Mouse (Mus musculus) spleen, adult 2 months (tissue): Measurements from ENCODE around the gene Slc9a4. TPM values are rescaled to one million over a fixed set of nuclear protein-coding genes. Genes with fewer than 3 reads are reported as not detected.

Experiments used
- DNase-seq, 2 experiments: peaks; one replicate each; pipeline versions ENCODE4 v3.0.0 to v3.0.0-alpha.2; 2012 to 2021; ENCODE audit warnings: low spot score in 2 of 2, low read depth in 1 of 2
- H3K27ac ChIP-seq: fragments of 200-500 bp; 2 replicates; pipeline ENCODE4 v1.5.1; 2012; ENCODE audit warnings: low read length, inconsistent platforms; ENCODE audit not compliant: insufficient read depth
- H3K27me3 ChIP-seq: fragments of 200-500 bp; 2 replicates; pipeline ENCODE4 v1.6.1; 2012; ENCODE audit warnings: mild to moderate bottlenecking, moderate library complexity, low read length, inconsistent platforms; ENCODE audit not compliant: control insufficient read depth, insufficient read depth
- H3K36me3 ChIP-seq: fragments of 200-500 bp; 2 replicates; pipeline ENCODE4 v1.6.1; 2012; ENCODE audit warnings: mild to moderate bottlenecking, low read length, inconsistent platforms; ENCODE audit not compliant: control insufficient read depth, insufficient read depth
- H3K4me1 ChIP-seq: fragments of 200-500 bp; 2 replicates; pipeline ENCODE4 v1.6.1; 2011; ENCODE audit warnings: inconsistent platforms; ENCODE audit not compliant: control insufficient read depth, insufficient read depth, insufficient read length
- H3K4me3 ChIP-seq: fragments of 200-500 bp; 2 replicates; pipeline ENCODE4 v1.5.1; 2011; ENCODE audit warnings: mild to moderate bottlenecking, inconsistent platforms; ENCODE audit not compliant: insufficient read depth, insufficient read length; ENCODE audit errors: extremely low read depth
- CTCF ChIP-seq: fragments of 200-500 bp; IDR thresholded peaks from 2 replicates; pipeline ENCODE4 v1.5.1; 2011; ENCODE audit warnings: mild to moderate bottlenecking, inconsistent platforms; ENCODE audit not compliant: insufficient read depth, insufficient read length, insufficient replicate concordance; ENCODE audit errors: extremely low read depth
- POLR2A ChIP-seq: fragments of 200-500 bp; IDR thresholded peaks from 2 replicates; pipeline ENCODE4 v1.6.1; 2011; ENCODE audit warnings: low read depth, low read length, inconsistent platforms
- WGBS: fragments of 180-500 bp; shearing (Covaris S2); methylation state at CpG from one replicate; pipeline ENCODE4 v1.1.7; 2018; 5-methylcytosine and 5-hydroxymethylcytosine counted together
- polyA plus RNA-seq: library from polyadenylated mRNA; depleted of rRNA; stranded (reverse); fragments of >200 nt; gene quantifications from 2 replicates; pipeline ENCODE4 v1.2.3, GENCODE M21; 2012

Gene Slc9a4
- polyA plus RNA-seq, 1 experiment: 0.05 TPM

DNA sequence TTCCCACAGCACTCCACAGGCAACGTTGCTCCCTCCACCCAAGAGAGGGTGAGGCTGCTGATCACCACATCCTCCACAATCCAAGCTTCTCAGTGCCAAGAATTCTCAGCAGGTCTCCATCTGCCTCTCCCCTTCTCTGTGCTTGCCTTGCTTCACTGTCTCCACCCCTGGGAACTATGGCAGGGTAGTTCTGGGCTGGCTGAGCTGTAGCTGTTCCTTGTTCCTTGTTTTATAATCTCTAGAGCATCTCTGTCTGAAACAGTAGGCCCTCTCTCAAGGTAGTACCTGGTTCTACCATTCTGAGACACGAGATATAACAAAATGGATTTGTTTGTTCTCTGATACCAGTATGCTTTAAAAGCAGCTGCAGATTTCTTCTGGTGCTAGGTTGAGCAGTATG is 68.4 kb downstream of the Slc9a4 start:
- H3K4me3 ChIP-seq: no peak overlapping the region
- no peak for TF ChIP-seq POLR2A
- TF ChIP-seq CTCF: no peak
- no peaks in the 10 kb centered on the region for H3K27me3 ChIP-seq
- DNase-seq: no peak
- H3K27ac ChIP-seq: no peak overlapping the region
- no peaks in the 10 kb centered on the region for H3K4me1 ChIP-seq
- 69% methylated on average over 2 of the region's 2 CpGs for WGBS
- no peaks in the 10 kb centered on the region for H3K36me3 ChIP-seq

DNA sequence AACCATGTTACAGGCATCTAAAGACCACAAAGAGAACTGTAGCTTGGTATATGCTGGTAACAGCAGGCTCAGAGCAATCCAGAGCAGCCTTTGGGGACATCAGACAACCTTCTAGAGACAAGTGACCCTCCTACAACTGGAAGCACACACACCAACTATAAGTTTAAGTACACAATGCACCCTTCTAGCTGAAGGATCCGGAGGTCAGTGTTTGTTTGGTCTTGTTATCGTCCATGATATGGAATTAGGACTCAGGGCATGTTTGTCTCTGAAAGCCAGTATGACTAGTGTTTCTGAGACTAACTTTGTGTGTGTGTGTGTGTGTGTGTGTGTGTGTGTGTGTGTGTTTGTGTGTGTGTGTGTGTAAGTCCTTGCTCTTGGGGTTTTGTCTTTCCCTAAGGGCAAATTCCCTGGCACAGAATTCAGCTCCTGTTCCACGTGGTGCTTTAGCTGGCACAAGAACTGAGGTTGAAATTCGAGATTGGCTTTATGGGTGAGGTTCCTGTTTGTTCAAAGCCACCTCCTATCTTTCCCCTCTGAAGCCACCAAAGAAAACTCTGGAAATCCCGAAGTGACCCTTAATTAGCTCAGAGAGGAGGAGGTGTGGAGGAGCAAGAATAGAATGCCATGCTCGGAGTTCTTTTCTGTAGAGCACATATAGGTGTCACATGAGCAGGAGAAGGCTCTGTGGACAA is 71.1 kb downstream of the Slc9a4 start:
- Histone ChIP-seq H3K27me3 (no peaks in the 10 kb centered on the region), H3K27ac (no peak overlapping the region), H3K4me3 (no peak overlapping the region), H3K4me1 (no peaks in the 10 kb centered on the region), H3K36me3 (no peaks in the 10 kb centered on the region)
- no peak for DNase-seq
- WGBS: 68% methylated on average over 6 of the region's 6 CpGs
- no peak for TF ChIP-seq CTCF
- no peak for TF ChIP-seq POLR2A

- no peaks in the 10 kb centered on the region for H3K36me3 ChIP-seq
- no peak for DNase-seq
- no peaks in the 10 kb centered on the region for H3K27me3 ChIP-seq
- no peaks in the 10 kb centered on the region for H3K4me1 ChIP-seq
- TF ChIP-seq POLR2A (no peak), CTCF (no peak)
- H3K27ac ChIP-seq: no peak overlapping the region
- H3K4me3 ChIP-seq: no peak overlapping the region
- 80% methylated on average over 4 of the region's 4 CpGs for WGBS
These were observed 77.2 kb downstream of the Slc9a4 start for GRCm38 (mm10) chr1:40657035-40657434.

- TF ChIP-seq POLR2A (no peak), CTCF (peak; percentile 6; the same call in 1 of the 2 replicates)
- 61% methylated on average over 8 of the region's 8 CpGs for WGBS
- DNase-seq: peak; percentile 3 to 35
- H3K4me3 ChIP-seq: no peak overlapping the region
- H3K36me3 ChIP-seq: no peaks in the 10 kb centered on the region
- H3K27me3 ChIP-seq: no peaks in the 10 kb centered on the region
- no peak overlapping the region for H3K27ac ChIP-seq
- no peaks in the 10 kb centered on the region for H3K4me1 ChIP-seq
These were observed 78.2 kb downstream of the Slc9a4 start for GRCm38 (mm10) chr1:40657978-40658496.

- no peaks in the 10 kb centered on the region for H3K4me1 ChIP-seq
- no peak for DNase-seq
- WGBS: 62% methylated on average over 12 of the region's 12 CpGs
- H3K27ac ChIP-seq: no peak overlapping the region
- H3K27me3 ChIP-seq: no peaks in the 10 kb centered on the region
- H3K4me3 ChIP-seq: no peak overlapping the region
- TF ChIP-seq POLR2A (no peak), CTCF (no peak)
- H3K36me3 ChIP-seq: no peaks in the 10 kb centered on the region
These were observed 79.1 kb downstream of the Slc9a4 start for GRCm38 (mm10) chr1:40659017-40659416.

DNA sequence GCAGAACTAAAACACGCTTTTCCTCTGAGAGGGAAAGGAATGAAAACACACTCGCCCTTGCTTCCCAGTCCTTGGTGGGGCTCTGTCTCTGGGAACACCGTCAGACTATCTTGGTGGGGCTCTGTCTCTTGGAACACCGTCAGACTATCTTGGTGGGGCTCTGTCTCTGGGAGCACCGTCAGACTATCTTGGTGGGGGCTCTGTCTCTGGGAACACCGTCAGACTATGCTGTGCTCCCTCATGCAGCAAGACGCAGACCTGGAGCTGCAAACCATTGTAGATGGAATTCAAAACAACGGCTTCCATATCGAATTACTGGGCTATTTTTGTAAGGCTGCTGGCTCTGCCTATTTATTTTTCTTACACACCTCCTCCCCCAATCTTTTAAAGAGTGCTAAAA is 79.6 kb downstream of the Slc9a4 start:
- Histone ChIP-seq H3K36me3 (no peaks in the 10 kb centered on the region), H3K4me1 (no peaks in the 10 kb centered on the region), H3K27ac (no peak overlapping the region), H3K4me3 (no peak overlapping the region), H3K27me3 (no peaks in the 10 kb centered on the region)
- WGBS: 78% methylated on average over 9 of the region's 9 CpGs
- TF ChIP-seq CTCF: no peak
- TF ChIP-seq POLR2A: no peak
- no peak for DNase-seq

DNA sequence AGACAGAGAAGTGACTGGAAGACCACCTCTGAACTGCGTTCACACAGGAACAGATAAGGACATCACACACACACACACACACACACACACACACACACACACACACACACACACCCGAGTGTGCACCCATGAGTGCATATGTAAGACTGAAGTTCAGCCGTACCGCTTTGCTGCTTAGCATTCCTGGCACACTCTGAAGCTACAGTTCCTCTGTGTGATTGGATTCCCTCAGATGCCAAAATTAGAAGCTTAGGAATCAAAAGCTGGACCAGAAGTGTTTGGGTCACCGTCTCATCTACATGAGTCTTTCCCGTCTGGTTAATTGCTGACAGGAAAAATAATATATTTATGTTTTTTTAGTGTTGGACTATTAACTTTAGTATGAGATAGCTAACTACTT is 81.0 kb downstream of the Slc9a4 start:
- Histone ChIP-seq H3K4me3 (no peak overlapping the region), H3K4me1 (no peaks in the 10 kb centered on the region), H3K27ac (no peak overlapping the region), H3K36me3 (no peaks in the 10 kb centered on the region), H3K27me3 (no peaks in the 10 kb centered on the region)
- DNase-seq: no peak
- WGBS: 82% methylated on average over 6 of the region's 6 CpGs
- TF ChIP-seq CTCF (no peak), POLR2A (no peak)
